Mouse (Mus musculus) heart, adult 2 months (tissue): ENCODE data around the gene Lrsam1.

Experiments used
- CTCF ChIP-seq: fragments of 200-600 bp; IDR thresholded peaks from 2 replicates; pipeline ENCODE4 v1.8.1; 2022; ENCODE audit warnings: antibody characterized with exemption, mild to moderate bottlenecking, moderate library complexity
- EP300 ChIP-seq: fragments of 200-500 bp; IDR thresholded peaks from 2 replicates; pipeline ENCODE4 v1.6.1; 2011; ENCODE audit warnings: low read depth, low read length, control low read depth; ENCODE audit not compliant: insufficient read depth
- POLR2A ChIP-seq: fragments of 200-500 bp; IDR thresholded peaks from 2 replicates; pipeline ENCODE4 v1.6.1; 2011; ENCODE audit warnings: mild to moderate bottlenecking, low read depth, low read length, control low read depth; ENCODE audit not compliant: insufficient read depth

DNA sequence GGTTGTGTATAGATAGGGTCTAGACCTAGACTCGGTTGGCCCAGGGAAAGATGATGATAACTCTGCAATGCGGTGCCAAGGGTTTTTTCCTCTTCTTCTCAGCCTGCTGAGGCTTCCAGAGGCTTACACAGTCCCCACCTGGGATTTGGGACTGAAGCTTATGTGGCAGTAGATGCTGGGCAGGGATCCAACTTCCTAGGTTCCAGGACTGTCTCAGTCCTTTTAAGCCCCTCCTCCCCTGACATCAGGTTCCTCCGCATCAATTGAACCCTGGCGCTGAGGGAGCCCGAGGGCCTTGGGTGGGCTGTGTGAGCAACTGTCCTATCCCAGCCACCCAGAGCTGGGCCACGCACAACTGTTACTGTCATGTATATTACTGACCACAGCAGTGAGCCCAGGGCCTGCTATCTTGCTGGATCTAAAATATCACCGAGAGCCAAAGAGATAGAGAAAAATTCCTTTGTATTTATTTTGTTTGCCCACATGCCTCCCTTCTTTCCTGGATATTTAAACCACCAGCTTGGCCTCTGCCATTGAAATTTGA, 49.7 kb downstream of the Lrsam1 start:
- no peak for TF ChIP-seq CTCF
- no peak for TF ChIP-seq POLR2A
- TF ChIP-seq EP300 = no peak
